Mouse (Mus musculus) telencephalon, adult 2 months (tissue): Measurements from ENCODE around the gene Taf9b.
A peak's percentile ranks its signal among the peaks of the same experiment; 100 is the strongest.
"Not testable (repeated sequence)": the region's sequence is repeated elsewhere in the genome, so short reads cannot be mapped to it uniquely, and the experiment has no call there.

Experiments used
- DNase-seq: peaks from one replicate; pipeline ENCODE4 v3.0.0-alpha.2; 2011; ENCODE audit warnings: low read depth, low spot score

Taf9b gene

GRCm38 (mm10) chrX:106221058-106221457 is at the start of gene Taf9b:
Gene Taf9b (minus strand): TSS chrX:106221158.
- no peak for DNase-seq

- no peak for DNase-seq
Measured at GRCm38 (mm10) chrX:106255276-106255675, 34.3 kb upstream of the Taf9b start, which contains the start of gene Fnd3c2. Gene Fnd3c2 (minus strand): TSS chrX:106255376.

- peak; percentile 58 for DNase-seq
Measured at GRCm38 (mm10) chrX:106219171-106220032, 1.6 kb downstream of the Taf9b start.

GRCm38 (mm10) chrX:106209100-106209499 is 11.9 kb downstream of the Taf9b start:
- no peak for DNase-seq

- no peak for DNase-seq
Measured at GRCm38 (mm10) chrX:106198904-106199303, 22.1 kb downstream of the Taf9b start.

GRCm38 (mm10) chrX:106197308-106197707 is 23.6 kb downstream of the Taf9b start:
- DNase-seq: no peak

- DNase-seq: not testable (repeated sequence)
Measured at GRCm38 (mm10) chrX:106194361-106194760, 26.6 kb downstream of the Taf9b start.

- DNase-seq: no peak
Measured at GRCm38 (mm10) chrX:106190091-106190490, 30.9 kb downstream of the Taf9b start.

GRCm38 (mm10) chrX:106189356-106189755 is 31.6 kb downstream of the Taf9b start:
- no peak for DNase-seq

GRCm38 (mm10) chrX:106187737-106188136 is 33.2 kb downstream of the Taf9b start:
- DNase-seq: no peak

- DNase-seq: peak; percentile 94
Measured at GRCm38 (mm10) chrX:106186713-106187649, 34.0 kb downstream of the Taf9b start, which contains the start of gene Pgk1. Gene Pgk1 (plus strand): TSS chrX:106187100.

- no peak for DNase-seq
Measured at GRCm38 (mm10) chrX:106185706-106186105, 35.3 kb downstream of the Taf9b start.

- DNase-seq: no peak
Measured at GRCm38 (mm10) chrX:106184279-106184678, 36.7 kb downstream of the Taf9b start.

- no peak for DNase-seq
Measured at GRCm38 (mm10) chrX:106176331-106176730, 44.6 kb downstream of the Taf9b start.

- DNase-seq: no peak
Measured at GRCm38 (mm10) chrX:106171853-106172154, 49.2 kb downstream of the Taf9b start.

- DNase-seq: peak; percentile 48
Measured at GRCm38 (mm10) chrX:106171106-106171852, 49.7 kb downstream of the Taf9b start.

GRCm38 (mm10) chrX:106165089-106165488 is 55.9 kb downstream of the Taf9b start:
- DNase-seq: no peak

GRCm38 (mm10) chrX:106164555-106164954 is 56.4 kb downstream of the Taf9b start:
- no peak for DNase-seq

- no peak for DNase-seq
Measured at GRCm38 (mm10) chrX:106163995-106164394, 57.0 kb downstream of the Taf9b start.
